Mouse (Mus musculus): ENCODE measurements at regions not wholly inside any gene's neighbourhood (a gene's known extent, or its start where the extent isn't known, plus 50 kb on each side); places are given as distances from the start of the nearest gene placed in this dataset.

DNA sequence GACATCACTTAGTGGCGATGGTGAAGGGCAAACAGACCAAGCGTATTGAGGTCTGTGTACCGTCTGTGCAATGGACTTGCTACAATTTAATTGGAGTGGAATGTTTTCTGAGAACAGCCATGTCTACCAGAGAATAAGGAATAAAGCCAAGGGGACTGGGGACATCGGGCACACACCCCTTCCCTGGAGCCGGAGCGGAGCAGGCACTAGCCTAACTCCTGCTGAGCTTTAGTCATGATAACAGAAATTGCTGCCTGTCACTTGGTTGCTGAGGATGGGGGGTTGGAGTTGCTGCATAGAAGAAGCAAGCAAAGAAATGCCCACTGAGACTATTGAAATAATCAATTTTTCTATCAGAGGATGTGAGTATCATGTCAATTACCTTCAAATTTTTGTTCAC, 549.5 kb upstream of the Mki67 start:
- no peak overlapping the region for H3K4me2 ChIP-seq (replicated peaks; ENCODE audit: low read depth, low read length)
- H3K9me3 ChIP-seq (ENCODE audit: control insufficient read depth, low read depth, low read length): no peaks in the 10 kb centered on the region
- no peaks in the 10 kb centered on the region for H3K4me1 ChIP-seq (ENCODE audit: control insufficient read depth, insufficient read depth, low read length)
- no peak overlapping the region for H3K9ac ChIP-seq (replicated peaks; ENCODE audit: low read depth, low read length)
- H3K27me3 ChIP-seq (ENCODE audit: control insufficient read depth, insufficient read depth, low read length): no peaks in the 10 kb centered on the region
- no peaks in the 10 kb centered on the region for H3K36me3 ChIP-seq (ENCODE audit: control insufficient read depth, insufficient read depth, low read length)
- H3K4me3 ChIP-seq (ENCODE audit: low read depth, low read length): no peak overlapping the region
- WGBS: 60% methylated on average over 6 of the region's 6 CpGs
- H3K27ac ChIP-seq (ENCODE audit: low read length): no peak overlapping the region
- no peak for ATAC-seq (ENCODE audit: insufficient number of reproducible peaks, insufficient read depth, low FRiP score, low read depth)

GRCm38 (mm10) chr7:136267716-136268489, 551.7 kb upstream of the Mki67 start:
- Histone ChIP-seq H3K9ac (replicated peaks; ENCODE audit: low read depth, low read length) (no peak overlapping the region), H3K4me1 (ENCODE audit: control insufficient read depth, insufficient read depth, low read length) (no peaks in the 10 kb centered on the region), H3K36me3 (ENCODE audit: control insufficient read depth, insufficient read depth, low read length) (no peaks in the 10 kb centered on the region), H3K9me3 (ENCODE audit: control insufficient read depth, low read depth, low read length) (no peaks in the 10 kb centered on the region), H3K27me3 (ENCODE audit: control insufficient read depth, insufficient read depth, low read length) (no peaks in the 10 kb centered on the region), H3K4me3 (ENCODE audit: low read depth, low read length) (no peak overlapping the region), H3K4me2 (replicated peaks; ENCODE audit: low read depth, low read length) (no peak overlapping the region), H3K27ac (ENCODE audit: low read length) (no peak overlapping the region)
- ATAC-seq (ENCODE audit: insufficient number of reproducible peaks, insufficient read depth, low FRiP score, low read depth): no peak
- 78% methylated on average over 7 of the region's 7 CpGs for WGBS

DNA sequence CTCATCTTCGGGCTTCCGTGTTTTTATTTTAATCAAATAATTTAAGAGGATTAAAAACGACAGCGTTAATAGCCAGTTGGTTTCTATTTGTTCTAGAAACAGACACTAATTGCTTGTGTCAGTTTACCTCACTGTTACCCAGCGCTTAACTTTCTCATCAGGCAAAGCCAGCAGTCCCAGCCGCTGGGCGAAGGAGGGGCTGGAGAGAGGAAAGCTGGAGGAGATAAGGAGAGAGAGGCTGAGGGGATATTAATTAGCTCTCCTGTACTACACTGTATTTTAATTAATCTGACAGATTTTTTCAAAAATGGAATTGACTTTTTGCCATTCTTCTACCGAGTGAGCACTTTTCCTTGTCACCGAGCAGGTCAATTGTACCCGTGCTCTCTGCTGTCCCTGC, 559.5 kb upstream of the Mki67 start:
- Histone ChIP-seq H3K36me3 (ENCODE audit: control insufficient read depth, insufficient read depth, low read length) (no peaks in the 10 kb centered on the region), H3K4me3 (ENCODE audit: low read depth, low read length) (no peak overlapping the region), H3K27ac (ENCODE audit: low read length) (no peak overlapping the region), H3K4me1 (ENCODE audit: control insufficient read depth, insufficient read depth, low read length) (no peaks in the 10 kb centered on the region), H3K9ac (replicated peaks; ENCODE audit: low read depth, low read length) (no peak overlapping the region), H3K9me3 (ENCODE audit: control insufficient read depth, low read depth, low read length) (no peaks in the 10 kb centered on the region), H3K4me2 (replicated peaks; ENCODE audit: low read depth, low read length) (no peak overlapping the region), H3K27me3 (ENCODE audit: control insufficient read depth, insufficient read depth, low read length) (no peaks in the 10 kb centered on the region)
- ATAC-seq (ENCODE audit: insufficient number of reproducible peaks, insufficient read depth, low FRiP score, low read depth): no peak
- 80% methylated on average over 10 of the region's 10 CpGs for WGBS

GRCm38 (mm10) chr7:136283770-136284169, 567.6 kb upstream of the Mki67 start:
- H3K27ac ChIP-seq (ENCODE audit: low read length): no peak overlapping the region
- H3K4me2 ChIP-seq (replicated peaks; ENCODE audit: low read depth, low read length): no peak overlapping the region
- no peaks in the 10 kb centered on the region for H3K36me3 ChIP-seq (ENCODE audit: control insufficient read depth, insufficient read depth, low read length)
- H3K27me3 ChIP-seq (ENCODE audit: control insufficient read depth, insufficient read depth, low read length): no peaks in the 10 kb centered on the region
- H3K9me3 ChIP-seq (ENCODE audit: control insufficient read depth, low read depth, low read length): no peaks in the 10 kb centered on the region
- 88% methylated on average over 6 of the region's 6 CpGs for WGBS
- H3K4me3 ChIP-seq (ENCODE audit: low read depth, low read length): no peak overlapping the region
- no peak for ATAC-seq (ENCODE audit: insufficient number of reproducible peaks, insufficient read depth, low FRiP score, low read depth)
- H3K4me1 ChIP-seq (ENCODE audit: control insufficient read depth, insufficient read depth, low read length): no peaks in the 10 kb centered on the region
- no peak overlapping the region for H3K9ac ChIP-seq (replicated peaks; ENCODE audit: low read depth, low read length)

DNA sequence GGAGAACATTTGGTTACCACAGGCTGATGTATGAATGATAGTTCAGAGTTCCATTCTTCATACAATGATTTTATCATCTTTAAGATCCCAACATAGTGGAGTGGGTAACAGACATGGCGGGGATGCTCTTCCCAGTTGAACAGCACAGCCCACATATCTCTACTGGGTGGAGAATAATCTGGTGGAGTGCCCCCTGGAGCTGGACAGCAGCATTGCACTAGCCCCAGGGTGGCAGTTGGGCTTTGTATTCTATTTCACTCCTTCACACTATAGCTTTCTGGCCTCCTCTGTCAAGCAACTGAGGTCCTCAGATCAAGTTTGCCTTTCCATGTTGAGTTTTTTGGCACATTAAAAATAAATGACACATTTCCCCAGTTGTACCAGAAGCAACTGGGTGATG, 569.4 kb upstream of the Mki67 start:
- WGBS: 88% methylated on average over 1 of the region's 1 CpGs
- Histone ChIP-seq H3K27ac (ENCODE audit: low read length) (no peak overlapping the region), H3K4me2 (replicated peaks; ENCODE audit: low read depth, low read length) (no peak overlapping the region), H3K4me3 (ENCODE audit: low read depth, low read length) (no peak overlapping the region), H3K27me3 (ENCODE audit: control insufficient read depth, insufficient read depth, low read length) (no peaks in the 10 kb centered on the region), H3K9me3 (ENCODE audit: control insufficient read depth, low read depth, low read length) (no peaks in the 10 kb centered on the region), H3K36me3 (ENCODE audit: control insufficient read depth, insufficient read depth, low read length) (no peaks in the 10 kb centered on the region), H3K4me1 (ENCODE audit: control insufficient read depth, insufficient read depth, low read length) (no peaks in the 10 kb centered on the region), H3K9ac (replicated peaks; ENCODE audit: low read depth, low read length) (no peak overlapping the region)
- no peak for ATAC-seq (ENCODE audit: insufficient number of reproducible peaks, insufficient read depth, low FRiP score, low read depth)

GRCm38 (mm10) chr7:136293536-136294145, 577.5 kb upstream of the Mki67 start:
- ATAC-seq (ENCODE audit: insufficient number of reproducible peaks, insufficient read depth, low FRiP score, low read depth): no peak
- H3K36me3 ChIP-seq (ENCODE audit: control insufficient read depth, insufficient read depth, low read length): no peaks in the 10 kb centered on the region
- 68% methylated on average over 6 of the region's 6 CpGs for WGBS
- H3K4me3 ChIP-seq (ENCODE audit: low read depth, low read length): no peak overlapping the region
- H3K27me3 ChIP-seq (ENCODE audit: control insufficient read depth, insufficient read depth, low read length): 0 out of 2 replicates have a peak, but pooled peaks cover 3% of the 10 kb centered on the region
- H3K27ac ChIP-seq (ENCODE audit: low read length): no peak overlapping the region
- no peak overlapping the region for H3K9ac ChIP-seq (replicated peaks; ENCODE audit: low read depth, low read length)
- H3K4me1 ChIP-seq (ENCODE audit: control insufficient read depth, insufficient read depth, low read length): 0 out of 2 replicates have a peak, but pooled peaks cover 3% of the 10 kb centered on the region
- H3K4me2 ChIP-seq (replicated peaks; ENCODE audit: low read depth, low read length): no peak overlapping the region
- H3K9me3 ChIP-seq (ENCODE audit: control insufficient read depth, low read depth, low read length): no peaks in the 10 kb centered on the region

DNA sequence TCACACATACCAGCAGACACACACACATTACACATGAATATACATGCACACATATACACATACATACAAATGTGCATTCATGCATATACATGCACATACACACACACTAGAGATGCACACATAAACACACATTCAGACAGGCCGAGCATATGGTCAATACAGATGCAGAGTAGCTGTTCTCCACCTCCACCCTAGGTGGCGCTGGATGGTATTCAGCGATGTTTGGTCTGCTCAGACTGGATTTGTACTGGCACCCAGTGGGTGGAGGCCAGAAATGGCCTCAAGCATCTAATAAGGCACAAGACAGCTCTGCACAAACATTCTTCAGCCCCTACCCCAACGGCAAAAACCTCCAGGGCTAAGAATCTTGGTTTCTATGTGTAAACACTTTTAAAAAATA, 578.3 kb upstream of the Mki67 start:
- WGBS: 44% methylated on average over 4 of the region's 4 CpGs

GRCm38 (mm10) chr7:136297901-136298513, 581.8 kb upstream of the Mki67 start:
- Histone ChIP-seq H3K9me3 (ENCODE audit: control insufficient read depth, low read depth, low read length) (no peaks in the 10 kb centered on the region), H3K36me3 (ENCODE audit: control insufficient read depth, insufficient read depth, low read length) (no peaks in the 10 kb centered on the region), H3K4me1 (ENCODE audit: control insufficient read depth, insufficient read depth, low read length) (no peaks in the 10 kb centered on the region), H3K27ac (ENCODE audit: low read length) (no peak overlapping the region), H3K9ac (replicated peaks; ENCODE audit: low read depth, low read length) (no peak overlapping the region), H3K4me2 (replicated peaks; ENCODE audit: low read depth, low read length) (no peak overlapping the region), H3K27me3 (ENCODE audit: control insufficient read depth, insufficient read depth, low read length) (0 out of 2 replicates have a peak, but pooled peaks cover 3% of the 10 kb centered on the region), H3K4me3 (ENCODE audit: low read depth, low read length) (no peak overlapping the region)
- 76% methylated on average over 2 of the region's 2 CpGs for WGBS
- ATAC-seq (ENCODE audit: insufficient number of reproducible peaks, insufficient read depth, low FRiP score, low read depth): no peak

More for the DNA sequence above, 578.3 kb upstream of the Mki67 start:
- Histone ChIP-seq H3K4me3 (ENCODE audit: low read depth, low read length) (no peak overlapping the region), H3K36me3 (ENCODE audit: control insufficient read depth, insufficient read depth, low read length) (no peaks in the 10 kb centered on the region), H3K9ac (replicated peaks; ENCODE audit: low read depth, low read length) (no peak overlapping the region), H3K9me3 (ENCODE audit: control insufficient read depth, low read depth, low read length) (no peaks in the 10 kb centered on the region), H3K27ac (ENCODE audit: low read length) (no peak overlapping the region), H3K4me2 (replicated peaks; ENCODE audit: low read depth, low read length) (no peak overlapping the region), H3K4me1 (ENCODE audit: control insufficient read depth, insufficient read depth, low read length) (0 out of 2 replicates have a peak, but pooled peaks cover 3% of the 10 kb centered on the region), H3K27me3 (ENCODE audit: control insufficient read depth, insufficient read depth, low read length) (0 out of 2 replicates have a peak, but pooled peaks cover 3% of the 10 kb centered on the region)
- no peak for ATAC-seq (ENCODE audit: insufficient number of reproducible peaks, insufficient read depth, low FRiP score, low read depth)
